Mouse (Mus musculus) layer of hippocampus, postnatal 36 days (tissue): ENCODE measurements at regions not wholly inside any gene's neighbourhood (a gene's known extent, or its start where the extent isn't known, plus 50 kb on each side); places are given as distances from the start of the nearest gene placed in this dataset.
"Not testable (repeated sequence)": the region's sequence is repeated elsewhere in the genome, so short reads cannot be mapped to it uniquely, and the experiment has no call there.

ENCODE experiments used
- DNase-seq, 2 experiments: peaks; one replicate each; pipeline ENCODE4 v3.0.0; 2022

DNA sequence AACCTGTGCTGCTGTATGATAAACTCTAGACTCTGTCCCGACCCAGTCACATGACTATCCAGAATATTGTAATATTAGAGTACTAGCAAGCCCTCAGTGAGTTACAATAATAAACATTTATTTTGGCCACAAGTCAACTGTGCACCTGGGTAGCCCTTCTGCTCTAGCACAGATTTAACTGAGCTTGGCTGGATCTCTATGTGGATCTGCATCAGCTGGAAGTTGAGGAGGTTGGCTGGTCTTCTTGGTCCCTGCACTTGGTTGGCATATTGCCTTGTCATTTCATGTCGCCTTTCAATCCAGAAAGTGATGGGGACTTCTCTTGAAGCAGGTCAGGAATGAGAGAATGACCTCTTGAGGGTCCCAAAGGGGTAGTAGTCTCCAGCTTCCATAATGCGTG, 191.5 kb downstream of the Kctd12 start:
- no peak for DNase-seq

DNA sequence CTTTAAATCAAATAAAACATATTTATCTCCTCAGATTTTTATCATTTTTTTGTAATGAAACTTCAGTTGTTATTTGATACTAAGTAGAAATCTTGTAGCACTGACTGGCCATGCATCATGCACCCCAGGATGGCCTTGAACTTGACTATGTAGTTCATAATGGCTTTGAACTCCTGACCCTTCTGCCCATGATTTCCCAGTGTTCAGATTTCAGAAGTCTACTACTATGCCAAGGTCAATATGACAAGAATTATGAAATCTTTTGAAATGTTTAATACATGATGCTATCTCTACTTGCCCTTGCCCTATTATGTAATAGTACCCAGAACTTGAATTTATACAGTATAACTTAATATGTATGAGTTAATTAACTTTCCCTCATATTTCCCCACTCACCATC, 200.2 kb downstream of the Kctd12 start:
- no peak for DNase-seq

DNA sequence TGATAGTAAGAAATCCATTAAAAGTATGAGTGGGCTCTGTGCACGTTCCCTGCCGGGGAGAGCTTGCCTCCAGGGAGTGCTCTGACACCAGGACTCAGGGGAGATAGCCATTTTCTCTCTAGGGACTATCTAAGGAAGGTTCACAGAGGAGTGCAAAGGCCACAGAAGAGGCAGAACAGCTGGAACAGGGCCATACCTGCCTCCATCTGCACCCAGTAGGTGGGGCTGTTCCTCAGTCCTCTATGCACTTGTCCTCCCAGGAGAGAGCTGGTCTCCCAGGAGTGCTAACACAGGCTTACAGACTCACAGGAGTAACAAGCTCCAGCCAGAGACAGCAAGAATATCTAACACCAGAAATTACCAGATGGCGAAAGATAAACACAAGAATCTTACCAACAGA, 212.7 kb downstream of the Kctd12 start:
- no peak for DNase-seq

DNA sequence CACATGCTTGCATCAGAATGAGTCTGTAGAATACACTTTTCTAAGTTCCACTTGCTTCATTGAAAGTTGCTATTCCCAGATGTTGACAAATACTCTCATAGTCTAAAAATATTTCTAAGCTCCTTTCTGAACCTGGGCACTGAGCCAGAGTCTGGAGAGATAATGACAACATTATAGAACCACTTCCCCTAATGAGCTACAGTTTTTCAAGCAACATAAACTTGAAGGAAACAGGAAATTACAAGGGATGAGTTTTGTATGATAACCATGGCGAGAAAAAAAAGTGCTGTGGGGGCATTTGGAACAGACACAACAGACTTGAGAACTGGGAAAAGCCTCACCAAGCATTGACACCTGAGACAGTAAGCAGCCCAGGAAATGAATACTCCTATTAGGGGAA, 233.8 kb downstream of the Kctd12 start:
- DNase-seq = no peak

DNA sequence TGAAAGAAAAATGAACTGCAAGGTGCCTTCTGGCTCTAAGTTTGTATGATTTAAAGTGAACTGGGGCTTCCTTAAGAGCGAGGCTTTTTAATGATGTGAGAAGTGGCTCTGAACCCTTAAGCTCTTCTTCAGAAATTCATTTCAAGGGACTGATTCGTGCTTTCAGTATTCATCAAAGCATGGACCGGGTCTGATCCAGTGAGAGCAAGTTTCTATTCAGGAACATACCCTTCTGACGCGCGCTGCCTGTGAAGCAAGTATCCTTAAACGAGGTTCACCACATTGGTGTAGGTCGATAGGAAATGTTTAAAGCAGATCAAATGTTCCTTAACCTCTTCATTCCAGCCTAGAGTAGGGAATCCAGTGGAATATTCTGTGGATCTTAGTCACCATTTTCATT, 240.1 kb downstream of the Kctd12 start:
- DNase-seq = no peak

DNA sequence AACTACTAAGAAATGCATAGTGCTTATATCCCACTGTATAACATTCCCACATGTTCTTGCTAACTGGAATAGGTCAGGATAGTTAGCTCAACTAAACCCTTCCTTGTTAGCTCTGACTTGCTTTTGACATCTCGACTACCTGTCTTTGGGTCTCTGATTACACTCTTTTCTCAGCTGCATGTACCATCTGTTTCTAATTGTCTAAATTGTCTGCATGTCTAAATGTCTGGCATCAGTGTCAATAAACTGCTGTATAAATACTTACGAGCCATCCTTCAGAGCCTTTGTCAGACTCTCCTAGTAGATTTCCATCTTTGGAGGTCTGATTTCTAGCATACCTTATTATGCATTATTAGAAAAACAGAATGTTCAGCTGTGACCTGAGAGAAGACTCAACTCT, 245.8 kb downstream of the Kctd12 start:
- DNase-seq = no peak

DNA sequence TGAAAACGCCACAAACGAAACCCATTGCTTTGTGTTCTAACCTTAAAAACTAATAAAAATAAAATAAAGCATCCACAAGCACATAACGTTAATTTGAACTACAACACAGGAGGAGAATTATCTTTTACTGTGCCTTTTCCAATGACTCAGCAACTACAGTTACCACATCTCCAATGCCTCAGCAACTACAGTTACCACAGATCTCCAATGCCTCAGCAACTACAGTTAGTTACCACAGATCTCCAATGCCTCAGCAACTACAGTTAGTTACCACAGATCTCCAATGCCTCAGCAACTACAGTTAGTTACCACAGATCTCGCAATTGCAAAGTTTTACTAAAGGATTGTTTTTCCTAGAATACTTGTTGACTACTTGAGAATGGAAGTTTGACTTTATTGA, 248.7 kb downstream of the Kctd12 start:
- DNase-seq = not testable (repeated sequence)

DNA sequence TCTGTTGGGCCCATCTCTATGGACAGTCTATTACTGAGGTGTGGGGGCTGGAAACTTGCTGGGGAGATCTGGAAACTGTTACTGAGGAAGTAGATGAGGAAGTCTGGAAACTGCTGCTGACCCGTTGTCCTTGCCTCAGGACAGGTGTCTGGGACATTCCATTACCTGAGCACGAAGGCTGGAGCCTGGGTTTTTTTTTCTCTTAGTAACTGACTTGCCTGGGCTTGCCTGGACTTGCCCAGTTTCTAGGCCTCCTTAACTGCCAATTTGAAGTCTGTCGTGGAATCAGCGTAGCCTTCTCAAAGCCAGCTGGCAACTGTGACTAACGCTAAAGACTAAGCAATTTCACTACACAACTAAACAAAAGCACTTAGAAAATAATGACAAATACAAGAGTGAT, 250.7 kb downstream of the Kctd12 start:
- DNase-seq = no peak

DNA sequence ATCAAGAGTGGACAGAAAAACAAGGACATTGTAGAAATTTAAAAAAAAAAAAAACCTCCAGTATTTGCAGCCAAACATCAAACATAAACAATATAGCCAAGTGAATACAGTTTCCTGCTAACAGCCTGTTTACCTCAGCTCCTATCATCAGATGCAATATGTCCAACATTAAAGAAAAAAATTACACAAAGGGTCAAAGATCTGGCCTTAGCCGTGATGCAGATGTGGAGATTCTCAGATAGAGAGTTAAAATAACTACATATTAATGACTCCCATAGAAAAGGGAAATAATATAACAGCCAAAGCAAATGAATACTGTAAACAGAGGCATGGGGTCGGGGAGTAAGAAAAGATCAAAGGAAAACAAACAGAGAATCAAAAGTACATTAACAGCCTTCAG, 259.8 kb downstream of the Kctd12 start:
- no peak for DNase-seq

GRCm38 (mm10) chr14:102718558-102718957, 263.9 kb downstream of the Kctd12 start:
- no peak for DNase-seq

- no peak for DNase-seq
Measured at GRCm38 (mm10) chr14:102712600-102712999, 269.8 kb downstream of the Kctd12 start.

DNA sequence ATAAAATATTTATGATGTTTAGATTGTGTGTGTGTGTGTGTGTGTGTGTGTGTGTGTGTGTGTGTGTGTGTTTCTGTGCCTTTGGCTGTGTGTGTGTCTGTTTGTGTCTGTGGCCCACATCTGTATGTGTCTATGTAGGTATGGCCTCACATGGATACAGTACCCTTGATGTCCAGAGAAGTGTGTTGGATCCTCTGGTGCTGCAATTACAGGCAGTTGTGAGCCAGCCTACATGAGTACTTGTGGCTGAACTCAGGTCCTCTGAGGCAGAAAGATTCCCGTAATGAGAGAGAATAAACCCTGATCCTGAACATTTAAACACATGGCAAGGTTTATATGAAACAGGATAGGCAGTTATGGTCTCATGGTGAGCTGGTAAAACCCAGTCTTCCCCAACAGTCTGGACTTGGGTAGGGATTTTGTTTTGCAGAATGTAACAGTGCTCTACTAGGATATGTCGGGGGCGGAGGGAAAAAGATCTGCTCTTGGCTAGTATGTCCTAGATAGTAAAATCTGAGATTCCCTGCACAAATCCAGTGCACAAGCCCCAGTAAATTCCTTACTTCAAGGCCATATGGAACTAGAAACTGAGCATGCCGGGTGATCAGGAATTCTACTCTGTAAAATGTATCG, 275.6 kb downstream of the Kctd12 start:
- no peak for DNase-seq

DNA sequence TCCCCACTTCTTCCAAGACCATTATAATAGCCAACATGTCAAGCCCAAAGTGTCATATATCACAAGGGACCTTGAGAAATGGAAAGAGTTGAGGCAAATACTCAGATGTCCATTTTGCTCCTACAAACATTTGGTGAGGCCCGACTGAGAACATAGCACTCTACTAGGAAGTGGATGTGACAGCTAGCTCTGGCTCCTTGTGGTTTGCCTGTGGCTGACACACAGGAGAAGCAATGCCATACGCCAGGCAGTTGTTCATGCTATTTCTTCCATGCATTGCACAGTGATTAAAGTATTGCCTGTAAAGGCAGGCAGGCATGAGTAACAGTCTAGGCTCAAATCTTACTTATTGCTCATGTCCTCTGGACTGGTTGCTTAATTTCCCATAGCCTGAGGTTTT, 281.3 kb downstream of the Kctd12 start:
- DNase-seq = no peak

DNA sequence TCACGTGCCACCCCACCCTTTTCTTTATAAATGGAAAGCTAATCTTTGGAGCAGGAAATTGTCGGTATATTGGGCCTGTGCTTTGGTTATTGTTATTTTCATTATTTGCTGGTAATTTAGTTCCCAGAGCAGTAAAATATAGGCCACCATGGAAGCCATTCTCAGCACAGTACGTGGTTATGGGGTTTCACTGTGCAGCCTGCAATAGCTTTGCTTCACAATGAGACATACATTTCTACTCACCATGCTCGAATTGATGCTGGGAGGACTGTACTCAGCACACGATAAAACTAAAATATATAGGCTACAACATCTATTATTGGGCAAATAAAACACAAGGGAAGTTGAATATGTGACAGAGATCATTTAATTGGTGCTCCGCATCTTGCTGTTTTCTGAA, 282.0 kb downstream of the Kctd12 start:
- DNase-seq = no peak

DNA sequence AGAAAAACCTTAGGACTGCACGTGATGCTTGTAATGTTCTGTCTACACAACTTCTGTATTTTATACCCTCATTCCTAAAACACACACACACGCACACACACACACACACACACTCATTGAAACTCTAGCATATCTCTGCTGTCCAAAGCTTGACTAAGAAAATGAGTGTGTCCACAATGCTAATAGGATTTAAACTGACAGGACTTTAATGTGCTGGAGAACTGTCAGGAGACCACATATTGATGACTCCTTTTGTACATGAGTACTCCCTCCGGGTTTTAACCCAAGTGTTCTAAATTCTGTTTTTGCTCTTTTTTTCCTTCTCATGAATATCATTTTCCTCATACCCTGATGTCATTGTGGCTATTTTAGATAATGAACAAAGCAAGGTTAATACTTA, 283.4 kb downstream of the Kctd12 start:
- DNase-seq = no peak

DNA sequence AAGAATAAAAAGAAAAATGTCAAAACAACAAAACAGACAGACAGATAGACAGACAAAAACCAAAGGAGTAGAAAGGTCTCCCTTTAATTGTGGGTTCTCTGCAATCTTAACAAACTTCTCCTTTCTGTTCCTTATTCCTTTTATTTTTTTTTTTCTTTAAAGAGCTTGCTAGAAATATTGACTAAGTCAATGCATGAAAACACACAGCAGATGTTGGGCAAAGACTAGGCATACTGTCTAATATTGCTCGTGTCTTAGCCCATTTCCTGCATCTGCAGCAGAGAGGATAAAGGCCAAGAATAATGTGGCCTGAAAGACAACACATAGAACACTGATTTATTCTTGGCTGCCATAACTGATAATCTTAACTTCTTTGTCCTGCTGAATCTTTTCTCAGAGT, 295.6 kb downstream of the Kctd12 start:
- DNase-seq = no peak

DNA sequence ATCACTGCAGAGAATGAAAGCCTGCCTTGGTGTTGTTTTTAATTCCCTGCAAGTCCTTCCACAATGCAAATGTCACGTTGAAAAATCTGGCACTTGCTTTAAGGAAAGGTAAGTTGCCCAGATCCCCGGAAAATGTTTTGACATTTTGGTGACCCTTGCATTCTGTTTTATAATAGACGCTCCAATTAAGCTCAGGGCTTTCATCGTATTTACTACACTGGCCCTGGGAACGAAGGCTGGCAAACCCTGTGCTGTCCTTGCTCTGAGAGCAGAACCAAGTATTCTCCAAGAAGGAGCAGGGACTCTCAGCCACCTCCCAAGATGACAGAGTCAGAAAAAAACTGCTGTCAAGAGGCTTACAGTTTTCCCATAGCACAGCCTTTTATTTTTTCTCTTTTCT, 305.9 kb downstream of the Kctd12 start:
- no peak for DNase-seq

GRCm38 (mm10) chr14:102674635-102675034, 307.8 kb downstream of the Kctd12 start:
- DNase-seq = no peak

DNA sequence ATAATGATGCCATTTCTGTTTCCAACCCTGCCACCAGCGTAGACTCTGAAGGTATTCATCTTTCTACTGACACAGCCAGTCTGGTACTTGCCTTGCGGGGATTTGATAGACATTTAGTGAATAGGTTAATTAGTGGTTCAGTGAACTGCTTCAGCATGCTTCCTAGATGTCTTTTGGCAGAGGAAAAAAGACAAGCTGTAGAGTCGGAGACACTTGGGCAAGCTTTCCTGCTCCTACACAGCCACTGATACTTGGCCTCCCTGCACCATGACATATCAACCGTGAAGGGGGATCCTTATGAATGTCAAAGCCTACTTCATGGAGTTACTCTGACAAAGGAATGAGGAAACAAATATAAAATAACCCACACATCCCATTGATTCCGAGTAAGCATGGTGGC, 308.7 kb downstream of the Kctd12 start:
- no peak for DNase-seq

GRCm38 (mm10) chr14:102663240-102663639, 319.2 kb downstream of the Kctd12 start:
- DNase-seq = no peak

DNA sequence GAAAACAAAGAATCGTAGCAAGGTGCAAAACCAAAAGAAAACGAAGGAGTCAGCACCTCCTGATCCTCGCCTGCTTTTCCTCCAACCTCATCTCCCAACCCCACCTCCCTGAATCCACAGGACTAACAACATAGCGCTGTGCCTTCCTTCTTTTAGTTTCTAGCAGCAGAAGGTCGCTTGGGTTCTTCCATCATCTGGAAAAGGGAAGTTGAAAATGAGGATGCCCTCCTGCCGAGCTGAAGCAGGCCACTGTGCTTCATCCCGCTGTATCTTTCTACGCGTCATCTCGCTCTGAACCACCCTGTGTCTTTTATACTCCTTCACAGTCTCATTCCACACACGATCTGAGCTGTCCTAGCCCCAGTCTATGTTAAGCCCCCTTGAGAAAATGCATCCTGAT, 322.1 kb downstream of the Kctd12 start:
- no peak for DNase-seq

DNA sequence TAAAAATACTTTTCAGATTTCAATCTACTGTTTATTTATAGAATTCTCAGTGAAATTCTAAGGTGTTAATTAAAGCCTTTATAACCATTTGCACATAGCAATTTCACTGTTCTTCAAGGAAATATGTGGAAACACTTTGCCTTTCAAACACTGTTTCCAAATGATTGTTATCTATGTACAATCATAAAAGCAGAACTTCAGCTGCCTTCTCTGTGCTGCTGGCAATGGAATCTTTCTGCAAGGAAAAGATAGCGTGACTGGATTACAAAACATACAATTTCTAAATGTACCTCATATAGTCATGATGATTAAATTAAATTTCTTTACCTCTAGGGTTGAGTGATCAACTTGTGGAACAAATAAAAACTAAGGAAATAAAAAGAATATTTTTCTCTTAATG, 326.2 kb downstream of the Kctd12 start:
- no peak for DNase-seq

DNA sequence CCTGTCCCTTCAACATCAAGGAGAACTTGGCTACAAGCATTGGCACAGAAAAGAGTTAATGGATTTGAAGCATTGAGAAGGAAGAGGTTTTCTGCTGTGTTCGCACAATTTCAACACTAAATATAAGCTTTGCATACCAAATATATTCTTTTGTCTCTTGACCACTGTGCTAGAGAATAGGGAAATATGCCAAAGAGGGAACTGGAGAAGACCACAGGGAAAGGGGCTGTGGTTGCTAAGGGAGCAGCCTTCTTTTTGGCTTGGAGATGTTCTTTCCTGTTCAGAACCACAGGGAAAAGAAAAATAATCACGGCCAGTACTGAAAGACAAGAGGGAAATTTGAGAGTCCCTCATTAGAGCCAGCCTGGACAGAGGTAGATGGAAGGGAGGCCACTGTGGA, 352.8 kb downstream of the Kctd12 start:
- no peak for DNase-seq

GRCm38 (mm10) chr14:102621546-102621945, 360.9 kb downstream of the Kctd12 start:
- no peak for DNase-seq

DNA sequence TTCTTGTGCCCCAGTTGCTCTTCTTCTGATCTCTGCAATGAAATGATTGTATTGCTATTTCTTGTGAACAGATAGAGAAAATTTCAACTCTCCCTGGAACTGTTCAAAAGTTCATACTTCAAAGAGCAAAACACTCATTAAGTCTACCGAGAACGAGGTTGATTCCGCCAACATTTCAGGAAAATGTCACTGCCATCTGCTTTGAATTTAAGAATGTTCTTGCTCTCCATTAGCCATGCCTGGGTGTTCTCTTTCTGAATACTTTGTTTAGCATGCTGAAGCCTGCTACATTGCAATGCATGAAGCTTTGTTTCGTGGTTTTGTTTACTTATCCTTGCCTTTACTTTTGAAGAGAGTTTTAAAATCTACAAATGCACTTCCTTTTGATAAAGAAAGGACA, 363.4 kb downstream of the Kctd12 start:
- no peak for DNase-seq
